Mouse (Mus musculus) C2C12 (cell line): ENCODE measurements around the gene Mecom.

Source experiments
- CEBPB ChIP-seq: IDR thresholded peaks from one replicate; pipeline ENCODE4 v1.6.1; 2011; ENCODE audit warnings: low read depth, mild to moderate bottlenecking, control low read depth, moderate library complexity
- CTCF ChIP-seq: IDR thresholded peaks from one replicate; pipeline ENCODE4 v1.5.1; 2011; ENCODE audit not compliant: control insufficient read depth, insufficient read depth, insufficient read length
- MAX ChIP-seq: IDR thresholded peaks from one replicate; pipeline ENCODE4 v1.6.1; 2011; ENCODE audit warnings: mild to moderate bottlenecking, control low read depth
- MYOD1 ChIP-seq: IDR thresholded peaks from one replicate; pipeline ENCODE4 v1.6.1; 2011; ENCODE audit warnings: low read depth; ENCODE audit not compliant: control insufficient read depth, insufficient read length
- MYOG ChIP-seq: IDR thresholded peaks from one replicate; pipeline ENCODE4 v1.6.1; 2011; ENCODE audit not compliant: control insufficient read depth, insufficient read length; ENCODE audit errors: extremely low read depth
- USF1 ChIP-seq: IDR thresholded peaks from one replicate; pipeline ENCODE4 v1.6.1; 2011; ENCODE audit warnings: low read depth, mild to moderate bottlenecking, control low read depth, moderate library complexity

DNA sequence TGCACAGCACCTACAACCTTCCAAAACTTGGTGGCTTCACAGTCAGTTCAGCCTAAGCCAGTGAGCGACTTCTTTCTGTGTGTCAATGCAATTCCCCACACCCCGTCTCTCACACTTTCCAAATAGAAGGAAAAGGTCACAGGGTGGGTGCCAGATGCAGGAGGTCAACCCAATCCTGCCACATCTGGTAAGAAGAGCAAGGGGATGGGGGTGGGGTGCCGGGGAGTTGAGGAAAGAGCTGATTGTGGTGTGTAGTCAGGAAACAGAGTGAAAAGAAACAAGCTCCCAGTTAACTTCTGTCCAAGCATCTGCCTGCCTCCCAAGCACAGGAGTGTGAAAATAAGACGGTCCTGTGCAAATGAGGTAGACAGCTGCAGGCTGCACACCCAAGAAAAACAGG, 408.1 kb downstream of the Mecom start:
- no peak for TF ChIP-seq MYOG
- TF ChIP-seq USF1: no peak
- TF ChIP-seq MAX: no peak
- TF ChIP-seq CTCF: no peak
- TF ChIP-seq CEBPB: no peak
- TF ChIP-seq MYOD1: no peak
